Mouse (Mus musculus): ENCODE measurements around the gene Gm42957. TPM values are rescaled to one million over a fixed set of nuclear protein-coding genes. Genes with fewer than 3 reads are reported as not detected.

Gene Gm42957
- not detected for polyA plus RNA-seq (2017; shearing (Covaris generic))

DNA sequence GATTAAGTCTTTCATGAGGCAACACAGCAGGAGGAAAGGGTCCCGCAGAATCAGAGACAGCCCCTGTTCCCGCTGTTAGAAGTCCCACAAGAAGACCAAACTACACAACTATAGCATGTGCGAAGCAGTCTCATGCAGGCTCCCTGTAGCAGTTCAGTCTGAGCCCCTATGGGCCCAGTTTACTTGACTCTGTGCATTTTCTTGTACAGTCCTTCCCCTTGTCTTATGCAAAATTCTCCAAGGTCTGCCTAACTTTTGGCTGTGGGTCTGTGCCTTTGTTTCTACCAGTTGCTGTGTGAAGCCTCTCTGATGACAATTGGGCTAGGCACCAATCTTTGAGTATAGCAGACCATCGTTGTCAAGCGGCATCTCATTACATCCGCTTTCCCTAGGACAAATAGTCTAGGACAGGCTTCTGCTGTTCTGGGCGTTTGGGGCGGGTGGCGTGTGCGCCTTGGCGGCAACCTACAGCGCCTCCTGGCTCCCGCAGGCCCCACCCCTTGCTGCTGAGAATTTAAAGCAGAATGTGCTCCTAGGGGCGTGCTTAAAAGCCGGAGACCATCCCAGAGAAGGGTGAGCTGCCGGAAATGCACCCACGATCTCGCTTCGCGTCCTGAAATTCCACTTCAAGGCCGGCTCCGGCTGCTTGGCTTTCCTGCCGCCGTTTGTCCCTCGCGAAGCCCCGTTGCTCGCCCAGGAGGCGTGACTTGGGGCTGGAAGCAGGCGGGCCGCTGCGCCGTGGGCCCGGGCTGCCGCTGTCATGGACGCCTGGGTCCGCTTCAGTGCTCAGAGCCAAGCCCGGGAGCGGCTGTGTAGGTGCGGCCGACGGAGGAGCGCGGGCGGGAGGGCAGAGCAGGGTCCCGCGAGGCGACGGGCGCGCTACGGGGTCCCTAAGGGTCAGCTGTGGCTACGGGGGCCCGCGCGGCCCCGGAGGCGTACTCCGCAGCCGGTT, at the start of gene Gm42957, which contains the start of gene Pex11b:
Gene Gm42957 (plus strand): TSS at position 547 of the 952 bp plus-strand sequence.
Gene Pex11b (plus strand): TSS at position 449 of the 952 bp plus-strand sequence.

DNA sequence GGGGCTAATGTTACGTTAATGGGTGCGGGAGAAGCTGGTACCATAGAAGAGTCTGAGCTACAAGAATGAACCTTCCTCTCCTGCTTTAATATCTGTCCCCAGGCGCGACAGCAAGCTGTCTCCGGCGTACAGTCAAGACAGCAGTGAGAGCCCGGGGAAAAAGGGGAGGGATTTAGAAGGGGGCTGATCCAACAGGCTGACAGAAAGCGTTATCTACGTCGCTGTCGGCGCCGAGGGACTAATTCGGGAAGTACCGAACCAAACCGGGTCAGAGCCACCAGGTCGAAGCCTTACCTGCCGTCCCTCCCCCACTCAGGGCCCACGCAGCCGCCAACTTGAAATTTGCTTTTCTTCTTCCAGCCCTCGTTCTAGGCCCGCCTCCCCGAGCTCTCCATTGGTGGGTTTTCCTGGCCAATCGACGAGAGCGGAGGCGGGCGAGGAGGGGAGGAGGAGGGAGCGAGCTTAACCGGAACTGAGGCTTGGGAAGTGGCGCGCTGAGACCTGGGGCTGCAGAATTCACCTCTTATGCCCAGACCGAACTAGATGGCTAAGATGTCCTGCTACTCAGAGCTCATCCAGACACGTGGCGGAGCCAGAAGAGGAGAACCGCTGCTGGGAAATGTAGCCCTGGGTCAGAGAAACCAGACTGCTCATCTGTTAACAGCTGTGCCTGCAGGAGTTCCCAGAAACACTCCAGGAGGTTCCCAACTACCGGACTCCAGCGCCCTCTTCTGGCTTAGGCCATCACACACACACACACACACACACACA, 41.3 kb upstream of the Gm42957 start, which contains the start of gene Polr3gl:
Gene Polr3gl (minus strand): TSS at position 392 of the 771 bp plus-strand sequence.

DNA sequence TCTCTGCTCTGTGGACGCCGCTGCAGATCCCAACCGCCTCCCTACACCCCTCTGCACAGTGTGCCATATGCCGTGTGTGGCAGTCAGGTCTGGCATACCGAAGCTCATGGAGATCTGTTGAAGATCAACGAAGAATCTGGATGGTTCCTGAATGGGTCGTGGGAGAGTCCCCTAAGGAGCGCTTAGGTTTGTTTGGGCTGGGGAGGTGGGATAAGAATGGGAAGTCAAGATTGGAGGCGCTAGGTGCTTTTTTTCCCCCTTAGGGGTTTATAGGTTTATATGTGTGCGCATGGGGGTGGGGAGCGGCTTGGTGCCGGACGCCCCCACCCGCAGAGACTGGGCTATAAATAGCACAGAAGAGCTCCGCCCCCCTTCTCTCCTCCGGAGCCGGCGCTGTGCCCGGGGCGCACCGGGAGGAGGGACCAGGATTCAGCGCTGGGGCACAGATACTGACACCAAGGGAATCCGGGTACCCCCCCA, 39.0 kb upstream of the Gm42957 start, which contains the start of gene Ankrd34a:
Gene Ankrd34a (plus strand): TSS at position 409 of the 480 bp plus-strand sequence.

DNA sequence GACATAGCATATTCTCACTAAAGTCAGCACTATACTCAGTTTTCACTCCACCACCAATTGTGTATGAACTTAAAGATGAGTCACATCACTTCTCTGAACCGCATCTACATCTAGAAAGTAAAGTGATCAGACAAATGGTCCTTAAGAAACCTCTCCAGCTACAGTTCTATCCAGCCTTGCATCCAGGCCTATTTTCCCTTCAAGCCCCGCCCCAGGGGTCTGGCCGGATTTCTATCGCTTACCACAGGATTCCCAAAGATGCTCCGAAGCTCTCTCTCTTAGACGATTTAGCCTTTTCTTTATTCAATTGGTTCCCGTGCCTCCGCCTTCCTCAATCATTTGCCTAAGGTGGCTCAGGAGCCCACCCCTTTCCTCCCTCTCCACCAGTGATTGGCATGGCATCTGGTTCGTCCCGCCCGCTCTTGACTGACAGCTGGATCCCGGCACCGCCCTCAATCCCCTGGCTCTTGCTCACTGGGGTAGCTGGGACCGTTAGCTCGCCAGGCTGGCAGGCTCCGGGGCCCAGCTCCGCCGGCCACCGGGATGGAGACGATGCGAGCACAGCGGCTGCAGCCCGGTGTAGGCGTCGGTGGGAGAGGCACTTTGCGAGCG, 34.5 kb upstream of the Gm42957 start, which contains the start of gene Lix1l:
Gene Lix1l (plus strand): TSS at position 511 of the 612 bp plus-strand sequence.

DNA sequence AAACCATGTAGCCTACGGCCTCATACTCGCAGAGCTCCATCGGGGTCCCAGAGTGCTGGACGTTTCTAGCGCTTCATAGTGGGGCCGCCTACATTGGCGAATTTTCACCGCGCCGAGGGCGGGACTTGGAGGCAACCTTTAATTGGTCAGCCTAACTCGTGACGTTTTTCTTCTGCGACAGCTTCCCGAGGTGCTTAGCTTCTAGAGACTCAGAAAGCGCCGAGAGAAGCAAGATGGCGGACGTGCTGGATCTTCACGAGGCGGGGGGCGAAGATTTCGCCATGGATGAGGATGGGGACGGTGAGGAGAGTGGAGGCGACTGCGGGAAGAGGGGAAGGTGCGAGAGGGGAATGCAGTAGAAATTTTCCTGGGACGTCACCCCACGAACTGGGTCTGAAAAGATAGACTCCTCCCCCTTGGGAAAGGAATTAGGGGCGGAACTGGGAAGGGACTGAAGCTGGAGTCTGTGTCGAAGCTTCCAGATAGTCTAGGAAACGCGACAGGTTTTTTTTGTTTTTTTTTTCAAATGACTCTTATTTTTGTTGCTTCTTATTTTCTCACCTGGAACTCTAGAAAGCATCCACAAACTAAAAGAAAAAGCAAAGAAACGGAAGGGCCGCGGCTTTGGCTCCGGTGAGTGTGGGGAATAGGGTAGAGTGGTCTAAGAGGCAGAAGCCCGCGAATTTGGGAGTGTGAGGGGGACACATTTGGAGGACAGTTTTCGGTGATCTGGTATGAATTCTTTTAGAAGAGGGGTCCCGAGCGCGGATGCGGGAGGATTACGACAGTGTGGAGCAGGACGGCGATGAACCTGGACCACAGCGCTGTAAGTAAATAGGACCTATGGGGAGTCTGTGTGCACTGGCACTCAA, 5.3 kb upstream of the Gm42957 start, which contains the start of gene Rbm8a:
Gene Rbm8a (plus strand): TSS at position 205 of the 872 bp plus-strand sequence.

DNA sequence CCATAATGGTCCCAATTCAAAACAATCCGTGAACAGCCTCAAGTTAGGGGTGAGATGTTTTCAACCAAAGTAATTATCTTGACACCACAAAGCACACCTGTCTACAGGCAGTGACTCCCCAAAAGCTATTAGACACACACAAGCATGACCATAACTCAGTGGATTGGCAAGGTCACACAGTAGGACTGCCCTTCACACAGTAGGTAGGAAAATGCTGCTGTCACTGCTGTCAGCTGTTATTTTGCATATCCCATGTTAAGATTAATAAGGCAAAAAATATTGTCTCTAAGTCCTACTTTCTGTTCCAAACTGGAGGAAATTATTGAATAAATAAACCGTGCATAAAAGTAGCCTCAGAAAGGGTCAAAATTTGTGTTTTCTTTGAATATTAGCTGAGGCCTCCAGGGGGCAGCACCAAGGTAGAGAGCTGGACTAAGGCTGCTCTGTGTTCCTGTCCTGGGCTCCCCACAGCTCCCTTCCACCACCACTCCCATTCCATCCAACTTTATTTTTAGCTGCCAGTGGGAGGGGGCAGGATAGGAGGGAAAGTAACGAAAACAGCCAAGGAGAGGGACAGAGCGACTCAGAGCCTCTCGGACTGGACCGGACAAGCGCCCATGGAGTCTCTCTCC, 9.9 kb downstream of the Gm42957 start, which contains the start of gene Itga10:
Gene Itga10 (plus strand): TSS at position 567 of the 632 bp plus-strand sequence.

DNA sequence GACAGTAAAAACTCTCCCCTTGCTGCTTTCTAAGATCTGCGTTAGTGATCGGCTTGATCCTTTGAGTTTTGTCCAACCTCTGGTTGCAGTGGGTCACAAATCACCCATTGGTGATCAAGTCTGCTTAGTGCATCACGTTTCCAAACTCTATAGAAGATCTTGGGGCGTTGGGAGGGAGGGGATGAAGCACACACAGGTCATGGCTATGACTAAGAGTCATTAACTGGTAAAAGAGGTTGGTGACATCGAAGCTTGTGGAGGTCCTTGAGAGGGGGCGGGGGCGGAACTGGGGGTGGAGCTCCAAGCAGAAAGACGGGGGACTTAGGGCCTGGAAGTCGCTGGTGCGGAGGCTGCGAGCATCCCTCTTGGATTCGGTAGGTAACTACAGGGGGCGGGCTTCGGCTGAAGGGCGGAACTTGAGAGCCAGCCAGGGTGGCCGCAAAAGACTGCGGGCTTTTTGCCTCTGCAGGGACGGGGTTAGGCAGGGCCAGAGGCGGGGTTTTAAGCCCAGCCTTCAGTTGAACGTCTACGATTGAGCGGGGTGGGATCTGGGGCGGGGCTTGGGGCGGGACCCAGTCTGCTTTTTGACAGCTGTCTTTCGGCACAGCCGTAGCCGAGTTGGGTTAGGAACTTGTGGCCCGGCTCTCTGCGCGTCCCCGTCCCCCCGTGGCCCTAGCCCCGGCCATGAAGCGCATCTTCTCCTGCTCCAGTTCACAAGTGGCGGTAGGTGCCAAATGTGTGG, 34.6 kb downstream of the Gm42957 start, which contains the start of gene Ankrd35:
Gene Ankrd35 (plus strand): TSS at position 405 of the 742 bp plus-strand sequence.

DNA sequence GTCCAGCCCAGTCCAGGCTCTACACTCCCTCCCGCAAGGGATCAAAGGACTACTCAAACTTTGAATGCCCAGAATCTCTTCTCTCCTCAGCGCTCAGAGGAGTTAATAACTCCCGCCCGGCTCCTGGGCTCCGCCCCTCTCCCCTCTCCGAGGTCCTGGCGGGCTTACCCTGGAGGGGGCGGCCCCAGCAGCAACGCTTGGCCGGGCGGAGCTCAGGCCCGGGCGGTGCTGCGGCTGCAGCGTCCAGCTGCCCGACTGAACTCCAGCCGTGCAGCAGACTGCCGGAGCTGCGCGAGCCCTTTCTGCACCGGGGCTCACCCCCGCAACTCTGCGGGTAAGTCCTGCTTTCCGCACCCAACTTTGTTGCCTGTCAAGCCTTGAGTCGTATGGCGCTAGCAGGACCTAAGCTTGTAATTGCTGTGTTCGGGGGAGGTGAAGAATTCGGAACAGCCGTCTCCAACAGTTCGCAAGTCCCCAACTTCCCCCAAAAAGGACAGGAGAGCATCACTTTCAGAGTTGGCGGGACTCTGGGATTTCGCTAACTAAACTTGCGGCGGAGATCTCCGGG, 61.0 kb downstream of the Gm42957 start, which contains the start of gene Pias3:
Gene Pias3 (plus strand): TSS at position 187 of the 568 bp plus-strand sequence.

Other genes starting within 250 kb of the Gm42957 start
- gene BC107364, start 183.2 kb upstream of the Gm42957 start, polyA plus RNA-seq (2017; shearing (Covaris generic)): not detected
- 0.44 TPM for gene Hfe2, start 110.3 kb upstream of the Gm42957 start, polyA plus RNA-seq (2017; shearing (Covaris generic))
- gene Txnip, start 77.5 kb upstream of the Gm42957 start, polyA plus RNA-seq (2017; shearing (Covaris generic)): 473 TPM
- not detected for gene Gm16253, start 58.5 kb upstream of the Gm42957 start, polyA plus RNA-seq (2017; shearing (Covaris generic))
- 18.4 TPM for gene Polr3gl, start 41.3 kb upstream of the Gm42957 start, polyA plus RNA-seq (2017; shearing (Covaris generic))
- not detected for gene Ankrd34a, start 38.8 kb upstream of the Gm42957 start, polyA plus RNA-seq (2017; shearing (Covaris generic))
- 0.45 TPM for gene Lix1l, start 34.3 kb upstream of the Gm42957 start, polyA plus RNA-seq (2017; shearing (Covaris generic))
- 189 TPM for gene Rbm8a, start 5.5 kb upstream of the Gm42957 start, polyA plus RNA-seq (2017; shearing (Covaris generic))
- gene Pex11b, start 98 bp upstream of the Gm42957 start, polyA plus RNA-seq (2017; shearing (Covaris generic)): 22.0 TPM
- 0.29 TPM for gene Itga10, start 10.1 kb downstream of the Gm42957 start, polyA plus RNA-seq (2017; shearing (Covaris generic))
- 4.7 TPM for gene Ankrd35, start 34.7 kb downstream of the Gm42957 start, polyA plus RNA-seq (2017; shearing (Covaris generic))
- gene Pias3, start 60.9 kb downstream of the Gm42957 start, polyA plus RNA-seq (2017; shearing (Covaris generic)): 9.8 TPM
- gene Nudt17, start 73.1 kb downstream of the Gm42957 start, polyA plus RNA-seq (2017; shearing (Covaris generic)): 2.4 TPM
- gene Polr3c, start 92.2 kb downstream of the Gm42957 start, polyA plus RNA-seq (2017; shearing (Covaris generic)): 50.8 TPM
- 103 TPM for gene Rnf115, start 92.2 kb downstream of the Gm42957 start, polyA plus RNA-seq (2017; shearing (Covaris generic))
- 0.88 TPM for gene Pdzk1, start 193.8 kb downstream of the Gm42957 start, polyA plus RNA-seq (2017; shearing (Covaris generic))
- gene Cd160, start 193.9 kb downstream of the Gm42957 start, polyA plus RNA-seq (2017; shearing (Covaris generic)): 6.7 TPM

Data from effector memory CD4-positive, alpha-beta T cell, adult 7 months (primary cell).